Mouse (Mus musculus): ENCODE measurements around the gene Med26. TPM values are rescaled to one million over a fixed set of nuclear protein-coding genes. Genes with fewer than 3 reads are reported as not detected.
A peak's percentile ranks its signal among the peaks of the same experiment; 100 is the strongest.

Med26 gene
- 14.1 and 15.0 TPM in 2 replicates for total RNA-seq (2012; rRNA removed)
- 10 to 100 TPM in 1 of 2 experiments, not detected in 1; 28.3 TPM for polyA plus RNA-seq (2012; ENCODE audit: insufficient read depth in 1 of 2, insufficient read length in 2 of 2, low read depth in 1 of 2, low replicate concordance in 2 of 2, missing spikeins in 1 of 2)

DNA sequence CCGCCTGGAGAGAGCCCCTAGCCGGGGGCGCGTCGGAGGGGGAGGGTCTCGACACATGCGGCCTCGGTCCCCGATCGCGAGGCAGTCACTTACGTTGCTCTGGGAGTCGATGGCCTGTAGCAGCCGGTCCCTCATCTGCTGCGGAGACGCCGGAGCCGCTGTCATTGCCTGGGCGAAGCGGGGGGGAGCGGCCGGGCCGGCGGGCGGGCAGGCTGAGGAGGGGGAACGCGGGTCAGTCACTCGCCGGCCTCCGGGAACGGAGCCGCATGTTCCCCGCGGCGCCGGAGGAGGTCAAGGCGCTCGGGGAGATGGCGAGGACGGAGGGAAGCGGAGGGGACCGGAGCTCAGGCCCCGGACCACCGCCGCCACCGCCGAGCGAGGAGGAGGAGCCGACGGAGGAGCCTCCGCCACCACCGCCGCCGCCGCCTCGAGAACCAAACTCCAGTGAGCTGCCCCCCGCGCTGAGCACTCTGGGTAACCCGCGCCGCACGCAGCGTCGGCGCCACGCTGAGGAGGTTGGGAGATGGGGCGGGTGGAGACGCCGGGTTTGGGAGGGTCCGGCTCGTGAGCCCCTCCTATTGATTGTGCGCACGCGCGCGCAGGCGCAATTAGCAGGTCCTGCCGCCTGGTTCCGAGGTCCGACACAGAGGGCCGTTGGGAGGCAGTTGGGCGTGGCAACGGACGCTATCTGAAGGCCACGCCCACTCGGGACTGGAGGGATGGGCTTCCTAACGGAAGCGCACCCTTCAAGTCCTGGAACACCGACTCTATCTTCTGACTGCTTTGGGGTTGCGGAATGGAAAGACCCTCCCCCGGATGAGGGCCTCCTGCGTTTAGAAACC lies at the start of gene Med26:
Gene Med26 (minus strand): TSS at position 469 of the 842 bp plus-strand sequence.
- peaks cover 55% of the 10 kb centered on the region for H3K79me2 ChIP-seq (ENCODE audit: control insufficient read depth, insufficient read depth, low read length, poor library complexity)
- H3K27me3 ChIP-seq (ENCODE audit: control insufficient read depth in 1 of 2, insufficient read depth in 2 of 2, low read length in 2 of 2): no peaks in the 10 kb centered on the region
- peak; percentile 99 for DNase-seq (ENCODE audit: low read depth, low spot score)
- peak within 1 kb of the TSS; percentile 81 for H3K27ac ChIP-seq (ENCODE audit: control insufficient read depth, low read depth, low read length)
- H3K9ac ChIP-seq (ENCODE audit: control insufficient read depth, low read depth, low read length, poor library complexity, severe bottlenecking): peak within 1 kb of the TSS; percentile 90
- peak within 1 kb of the TSS; percentile 77 to 87 for H3K4me3 ChIP-seq (ENCODE audit: control insufficient read depth in 1 of 2, insufficient read depth in 1 of 2, low read depth in 2 of 2, low read length in 2 of 2)
- TF ChIP-seq MAZ (IDR thresholded peaks at IDR 0.05; ENCODE audit: low read depth, low read length) (peak; percentile 92), MXI1 (IDR thresholded peaks at IDR 0.05; ENCODE audit: low read depth, low read length) (peak; percentile 62), MYC (IDR thresholded peaks at IDR 0.05; ENCODE audit: low read depth, low read length) (peak; percentile 47; the same call in 1 of the 2 replicates), JUND (IDR thresholded peaks at IDR 0.05; ENCODE audit: low read depth, low read length) (no peak), POLR2A (IDR thresholded peaks at IDR 0.05; ENCODE audit: control insufficient read depth in 1 of 2, insufficient read depth in 1 of 2, low read depth in 1 of 2, low read length in 2 of 2, poor library complexity in 1 of 2) (peak; percentile 82 to 86), RAD21 (IDR thresholded peaks at IDR 0.05; ENCODE audit: low read depth, low read length) (no peak), POLR2AphosphoS2 (IDR thresholded peaks at IDR 0.05; ENCODE audit: low read length) (peak; percentile 70), MAFK (IDR thresholded peaks at IDR 0.05; ENCODE audit: borderline replicate concordance, low read depth, low read length) (no peak), ZMIZ1 (IDR thresholded peaks at IDR 0.05; ENCODE audit: low read depth, low read length) (peak; percentile 82), TAL1 (IDR thresholded peaks at IDR 0.05; ENCODE audit: low read length) (no peak), NRF1 (IDR thresholded peaks at IDR 0.05; ENCODE audit: insufficient read depth, low read depth, low read length, poor library complexity, severe bottlenecking) (peak; percentile 92), EP300 (IDR thresholded peaks at IDR 0.05; ENCODE audit: low read depth in 1 of 2, low read length in 2 of 2) (peak in 1 of 2 experiments; percentile 56; a peak in 2 of 4 replicates), TBP (IDR thresholded peaks at IDR 0.05; ENCODE audit: low read depth, low read length) (peak; percentile 54; the same call in 1 of the 2 replicates), KAT2A (conservative IDR thresholded peaks at IDR 0.05; ENCODE audit: low read depth, low read length) (no peak; the same call in 1 of the 2 replicates), ZKSCAN1 (IDR thresholded peaks at IDR 0.05; ENCODE audit: low read depth, low read length) (no peak), HCFC1 (IDR thresholded peaks at IDR 0.05; ENCODE audit: low read depth, low read length) (peak; percentile 86), USF1 (IDR thresholded peaks at IDR 0.05; ENCODE audit: low read depth, low read length) (no peak), CHD2 (IDR thresholded peaks at IDR 0.05; ENCODE audit: low read length) (no peak), SIN3A (IDR thresholded peaks at IDR 0.05; ENCODE audit: low read length) (peak; percentile 91), MEF2A (IDR thresholded peaks at IDR 0.05; ENCODE audit: extremely low read depth, insufficient replicate concordance, low read depth, low read length, poor library complexity, severe bottlenecking) (no peak), ELF1 (IDR thresholded peaks at IDR 0.05; ENCODE audit: low read depth, low read length) (peak; percentile 86), ETS1 (IDR thresholded peaks at IDR 0.05; ENCODE audit: low read depth, low read length) (no peak; the same call in 1 of the 2 replicates), E2F4 (IDR thresholded peaks at IDR 0.05; ENCODE audit: borderline replicate concordance, low read depth, low read length) (no peak), NELFE (IDR thresholded peaks at IDR 0.05; ENCODE audit: low read depth, low read length) (peak; percentile 92), MAX (IDR thresholded peaks at IDR 0.05; ENCODE audit: low read length) (no peak; the same call in none of the 2 replicates), MYB (IDR thresholded peaks at IDR 0.05; ENCODE audit: low read depth, low read length) (peak; percentile 98), TCF12 (IDR thresholded peaks at IDR 0.05; ENCODE audit: low read depth, low read length) (peak; percentile 66), SMC3 (IDR thresholded peaks at IDR 0.05; ENCODE audit: low read depth, low read length) (no peak), POLR2AphosphoS5 (IDR thresholded peaks at IDR 0.05; ENCODE audit: borderline replicate concordance, low read depth, low read length) (no peak)
- no peaks in the 10 kb centered on the region for H3K9me3 ChIP-seq (replicated peaks; ENCODE audit: insufficient read depth, low read length)
- peaks cover 7 to 11% of the 10 kb centered on the region in 2 experiments for H3K4me1 ChIP-seq (ENCODE audit: control insufficient read depth in 1 of 2, insufficient read depth in 2 of 2, low read length in 2 of 2)
- H3K36me3 ChIP-seq (ENCODE audit: control insufficient read depth in 1 of 2, insufficient read depth in 2 of 2, low read length in 2 of 2): peaks cover 7 to 35% of the 10 kb centered on the region in 2 experiments
